Mouse (Mus musculus): ENCODE data around the gene Irf9. TPM values are rescaled to one million over a fixed set of nuclear protein-coding genes. Genes with fewer than 3 reads are reported as not detected.

Irf9 gene
- total and polyA plus RNA-seq, 3 experiments = 8.5 to 14.8 TPM; not detected in 1

DNA sequence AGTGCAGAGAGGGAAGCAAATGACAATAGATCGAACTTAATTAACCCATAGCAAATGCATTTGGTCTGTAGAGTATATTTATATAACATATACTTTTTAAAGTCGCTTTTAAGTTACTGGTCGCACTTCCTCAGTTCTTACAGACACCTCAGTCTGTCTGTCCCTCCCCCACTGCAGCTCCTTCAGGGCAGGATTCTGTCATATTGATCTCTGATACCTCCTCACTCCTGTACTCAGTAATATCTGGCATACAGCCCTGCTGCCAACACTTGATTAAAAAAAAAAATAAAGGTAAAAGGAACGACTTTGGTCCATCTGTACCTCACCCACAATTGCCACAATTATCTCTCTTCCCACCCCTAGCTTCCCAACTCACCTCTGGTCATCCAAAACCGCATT, 19.1 kb upstream of the Irf9 start:
- Histone ChIP-seq H3K4me3 (ENCODE audit: control insufficient read depth in 1 of 2, insufficient read depth in 1 of 2, low read depth in 2 of 2, low read length in 2 of 2) (peak overlapping the region; percentile 78 to 82), H3K36me3 (ENCODE audit: control insufficient read depth in 1 of 2, insufficient read depth in 2 of 2, low read length in 2 of 2) (peaks cover 0 to 34% of the 10 kb centered on the region in 2 experiments; a peak in 2 of 4 replicates), H3K9ac (ENCODE audit: control insufficient read depth, low read depth, low read length, poor library complexity, severe bottlenecking) (peak overlapping the region; percentile 58), H3K79me2 (ENCODE audit: control insufficient read depth, insufficient read depth, low read length, poor library complexity) (peaks cover 8% of the 10 kb centered on the region), H3K4me1 (ENCODE audit: control insufficient read depth in 1 of 2, insufficient read depth in 2 of 2, low read length in 2 of 2) (peaks cover 3 to 31% of the 10 kb centered on the region in 2 experiments), H3K9me3 (replicated peaks; ENCODE audit: insufficient read depth, low read length) (no peaks in the 10 kb centered on the region), H3K27me3 (ENCODE audit: control insufficient read depth in 1 of 2, insufficient read depth in 2 of 2, low read length in 2 of 2) (no peaks in the 10 kb centered on the region), H3K27ac (ENCODE audit: control insufficient read depth, low read depth, low read length) (peak overlapping the region; percentile 100)
- TF ChIP-seq JUND (IDR thresholded peaks at IDR 0.05; ENCODE audit: low read depth, low read length) = no peak
- no peak for TF ChIP-seq GATA1 (IDR thresholded peaks at IDR 0.05; ENCODE audit: low read depth, low read length)
- TF ChIP-seq CHD1 (IDR thresholded peaks at IDR 0.05; ENCODE audit: low read depth, low read length) = 0 out of 2 replicates have a peak, but pooled peaks have one; percentile 68
- DNase-seq (ENCODE audit: low read depth, low spot score) = peak; percentile 46

DNA sequence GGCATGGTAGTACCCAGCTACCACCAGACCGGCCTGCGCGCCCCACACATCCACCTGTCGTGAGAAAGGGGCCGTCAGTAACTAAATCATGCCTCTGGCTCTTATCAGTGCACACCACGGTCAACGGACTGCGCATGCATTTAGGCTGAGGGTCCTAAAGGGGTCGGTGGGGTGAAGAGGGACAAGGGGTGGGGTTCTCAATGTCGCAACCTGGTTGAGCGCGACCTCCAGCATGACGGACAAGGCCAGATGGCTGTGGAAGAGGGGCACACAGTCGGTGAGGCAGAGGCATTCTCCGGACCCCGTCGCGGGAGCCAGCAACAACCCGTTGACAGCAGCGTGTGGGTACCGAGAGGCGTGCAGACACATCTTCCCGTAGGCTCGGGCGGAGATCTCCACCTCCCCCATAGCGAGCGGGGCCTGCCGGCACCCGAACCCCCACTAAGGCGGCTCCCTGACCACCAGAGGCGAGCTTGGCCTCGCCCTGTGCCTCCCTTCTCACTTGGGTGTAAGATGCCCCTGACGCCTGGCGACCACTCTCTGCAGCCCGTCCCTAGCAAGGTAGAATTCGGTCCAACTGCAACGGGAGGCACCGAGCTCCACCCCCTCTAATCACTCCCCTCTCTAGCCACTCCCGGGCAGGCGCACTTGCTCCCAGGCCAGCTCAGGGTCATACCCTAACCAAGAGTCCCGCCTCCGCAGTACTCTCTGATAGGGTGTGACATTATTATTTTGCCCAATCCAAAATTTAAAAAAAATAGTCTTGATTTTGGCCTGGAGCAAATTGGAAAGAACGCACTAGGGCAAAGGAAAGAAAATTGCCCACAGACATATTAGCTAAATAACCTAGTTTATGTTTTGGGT, 18.4 kb upstream of the Irf9 start, which contains the start of gene Emc9:
Gene Emc9 (minus strand): TSS at position 601 of the 864 bp plus-strand sequence.
- peak; percentile 74 for TF ChIP-seq ZNF384 (IDR thresholded peaks at IDR 0.05; ENCODE audit: low read depth, low read length)
- peak; percentile 80; the same call in 1 of the 2 replicates for TF ChIP-seq POLR2AphosphoS2 (IDR thresholded peaks at IDR 0.05; ENCODE audit: low read length)
- peak; percentile 64; the same call in 1 of the 2 replicates for TF ChIP-seq MAX (IDR thresholded peaks at IDR 0.05; ENCODE audit: low read length)
- peak; percentile 89 for TF ChIP-seq MXI1 (IDR thresholded peaks at IDR 0.05; ENCODE audit: low read depth, low read length)
- no peak for TF ChIP-seq CHD2 (IDR thresholded peaks at IDR 0.05; ENCODE audit: low read length)
- TF ChIP-seq NRF1 (IDR thresholded peaks at IDR 0.05; ENCODE audit: insufficient read depth, low read depth, low read length, poor library complexity, severe bottlenecking) = peak; percentile 80
- TF ChIP-seq HCFC1 (IDR thresholded peaks at IDR 0.05; ENCODE audit: low read depth, low read length) = peak; percentile 55
- TF ChIP-seq POLR2A (IDR thresholded peaks at IDR 0.05; ENCODE audit: control insufficient read depth in 1 of 2, insufficient read depth in 1 of 2, low read depth in 1 of 2, low read length in 2 of 2, poor library complexity in 1 of 2) = peak in 1 of 2 experiments; percentile 78; a peak in 2 of 4 replicates
- peak; percentile 66 for TF ChIP-seq NELFE (IDR thresholded peaks at IDR 0.05; ENCODE audit: low read depth, low read length)
- TF ChIP-seq ZC3H11A (IDR thresholded peaks at IDR 0.05; ENCODE audit: low read depth, low read length) = no peak
- peak; percentile 62 for TF ChIP-seq SIN3A (IDR thresholded peaks at IDR 0.05; ENCODE audit: low read length)
- TF ChIP-seq TBP (IDR thresholded peaks at IDR 0.05; ENCODE audit: low read depth, low read length) = no peak
- TF ChIP-seq USF2 (IDR thresholded peaks at IDR 0.05; ENCODE audit: borderline replicate concordance in 1 of 2, insufficient read depth in 1 of 2, low read depth in 1 of 2, low read length in 2 of 2) = no peak
- TF ChIP-seq GATA1 (IDR thresholded peaks at IDR 0.05; ENCODE audit: low read depth, low read length) = peak; percentile 49; the same call in 1 of the 2 replicates
- no peak for TF ChIP-seq MYB (IDR thresholded peaks at IDR 0.05; ENCODE audit: low read depth, low read length)
- no peak for TF ChIP-seq KAT2A (conservative IDR thresholded peaks at IDR 0.05; ENCODE audit: low read depth, low read length)
- no peak for TF ChIP-seq GABPA (IDR thresholded peaks at IDR 0.05; ENCODE audit: low read depth, low read length)
- no peak for TF ChIP-seq SMC3 (IDR thresholded peaks at IDR 0.05; ENCODE audit: low read depth, low read length)
- 0 out of 2 replicates have a peak, but pooled peaks have one; percentile 6 for TF ChIP-seq ETS1 (IDR thresholded peaks at IDR 0.05; ENCODE audit: low read depth, low read length)
- TF ChIP-seq RCOR1 (IDR thresholded peaks at IDR 0.05; ENCODE audit: low read depth, low read length) = peak; percentile 57; the same call in 1 of the 2 replicates
- no peak for TF ChIP-seq MYC (IDR thresholded peaks at IDR 0.05; ENCODE audit: low read depth, low read length)
- TF ChIP-seq TAL1 (IDR thresholded peaks at IDR 0.05; ENCODE audit: low read length) = 0 out of 2 replicates have a peak, but pooled peaks have one; percentile 6
- TF ChIP-seq EP300 (IDR thresholded peaks at IDR 0.05; ENCODE audit: low read depth in 1 of 2, low read length in 2 of 2) = peak in 1 of 2 experiments; percentile 51; a peak in 1 of 4 replicates
- no peaks in the 10 kb centered on the region for H3K9me3 ChIP-seq (replicated peaks; ENCODE audit: insufficient read depth, low read length)
- H3K79me2 ChIP-seq (ENCODE audit: control insufficient read depth, insufficient read depth, low read length, poor library complexity) = peaks cover 12% of the 10 kb centered on the region
- peaks cover 3 to 37% of the 10 kb centered on the region in 2 experiments for H3K4me1 ChIP-seq (ENCODE audit: control insufficient read depth in 1 of 2, insufficient read depth in 2 of 2, low read length in 2 of 2)
- H3K36me3 ChIP-seq (ENCODE audit: control insufficient read depth in 1 of 2, insufficient read depth in 2 of 2, low read length in 2 of 2) = peaks cover 0 to 34% of the 10 kb centered on the region in 2 experiments; a peak in 2 of 4 replicates
- H3K27ac ChIP-seq (ENCODE audit: control insufficient read depth, low read depth, low read length) = peak within 1 kb of the TSS; percentile 100
- peak within 1 kb of the TSS; percentile 73 for H3K9ac ChIP-seq (ENCODE audit: control insufficient read depth, low read depth, low read length, poor library complexity, severe bottlenecking)
- H3K27me3 ChIP-seq (ENCODE audit: control insufficient read depth in 1 of 2, insufficient read depth in 2 of 2, low read length in 2 of 2) = no peaks in the 10 kb centered on the region
- peak; percentile 96 for DNase-seq (ENCODE audit: low read depth, low spot score)
- H3K4me3 ChIP-seq (ENCODE audit: control insufficient read depth in 1 of 2, insufficient read depth in 1 of 2, low read depth in 2 of 2, low read length in 2 of 2) = peak within 1 kb of the TSS; percentile 78 to 82

Measured in MEL (cell line).